Mouse (Mus musculus) frontal cortex, adult (tissue): ENCODE data around the gene Arhgap17.

Experiments used
- ATAC-seq: cut with Nextera tagmentation; 2 replicates; pipeline ENCODE4 v1.9.2; 2017; ENCODE audit warnings: mild to moderate bottlenecking, moderate library complexity, mixed read lengths; ENCODE audit not compliant: low TSS enrichment

The Arhgap17 gene

DNA sequence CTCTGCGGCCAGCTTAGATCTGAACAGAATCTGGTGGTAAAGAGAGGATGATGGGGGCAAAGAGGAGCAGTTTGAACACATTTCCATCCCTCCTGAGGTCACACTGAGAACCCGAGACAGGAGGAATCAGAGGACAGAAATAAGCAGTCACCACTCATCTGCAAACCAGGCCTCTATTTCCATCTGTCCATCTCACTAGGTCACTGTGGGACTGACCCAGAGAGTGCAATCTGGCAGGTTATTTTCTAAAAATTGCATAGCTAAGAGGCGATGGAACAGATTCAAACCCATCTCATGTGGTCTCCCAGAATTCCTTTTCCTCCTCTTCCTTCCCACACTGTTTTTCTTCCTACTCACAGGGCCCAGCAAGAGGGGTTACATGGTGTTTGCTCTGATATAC, 81.8 kb downstream of the Arhgap17 start:
- ATAC-seq, result no peak

DNA sequence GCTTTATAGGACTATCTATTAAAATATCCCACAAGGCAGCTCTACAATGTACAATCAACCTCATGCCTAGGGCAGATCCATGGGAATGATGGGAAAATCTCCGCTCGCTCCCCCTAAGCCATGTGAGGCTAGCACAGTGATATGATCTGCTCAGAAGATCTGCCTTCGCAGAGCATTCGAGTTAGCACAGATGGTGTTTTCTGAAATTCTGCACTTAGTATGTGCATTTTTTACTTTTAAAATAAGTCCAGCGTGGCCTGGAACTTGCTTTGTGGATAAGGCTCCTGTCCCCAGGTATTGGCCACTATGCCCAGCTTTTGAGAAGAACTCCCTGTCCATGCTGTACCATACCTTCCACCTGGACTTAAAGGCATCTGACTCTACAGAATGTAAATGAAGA, 83.8 kb downstream of the Arhgap17 start:
- peak; percentile 43; the same call in 1 of the 2 replicates for ATAC-seq

DNA sequence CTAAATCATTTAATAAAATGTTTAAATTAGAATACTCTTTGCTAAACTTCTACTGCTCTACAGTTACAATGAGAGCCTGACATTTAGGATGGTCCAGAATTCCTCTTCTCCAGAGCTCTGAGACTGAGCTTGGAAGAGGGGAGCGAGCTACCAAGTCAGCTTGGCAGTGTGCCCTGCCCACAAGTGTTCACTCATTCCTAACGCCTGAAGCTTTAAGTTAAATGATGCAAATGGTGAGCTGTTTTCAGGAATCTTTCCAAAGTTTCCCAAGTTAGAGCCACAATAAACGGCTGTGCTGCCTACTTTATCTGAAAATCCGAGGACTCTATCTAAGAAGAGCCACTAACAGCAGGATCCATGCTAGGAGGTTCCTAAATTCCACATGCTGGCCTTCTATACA, 85.9 kb downstream of the Arhgap17 start:
- peak; percentile 53 for ATAC-seq

DNA sequence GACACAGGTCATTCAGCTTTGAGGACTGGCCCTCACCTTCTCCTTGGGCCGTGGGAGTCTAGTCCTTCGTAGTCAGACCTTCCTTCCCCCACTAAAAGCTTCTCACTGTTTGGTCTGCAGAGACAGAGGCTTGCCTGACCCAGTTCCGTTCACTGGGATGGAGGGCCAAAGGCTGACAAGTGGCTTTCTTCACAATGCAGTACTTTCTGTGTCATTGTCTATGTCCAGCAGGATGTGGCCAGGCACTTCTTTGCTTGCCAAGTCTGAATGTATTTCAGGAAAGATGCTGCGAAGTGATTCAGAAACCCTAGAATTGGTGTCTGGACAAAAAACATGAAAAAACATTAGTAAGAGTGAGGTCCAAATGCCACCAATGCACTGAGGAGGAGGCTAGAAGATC, 89.9 kb downstream of the Arhgap17 start:
- no peak for ATAC-seq

DNA sequence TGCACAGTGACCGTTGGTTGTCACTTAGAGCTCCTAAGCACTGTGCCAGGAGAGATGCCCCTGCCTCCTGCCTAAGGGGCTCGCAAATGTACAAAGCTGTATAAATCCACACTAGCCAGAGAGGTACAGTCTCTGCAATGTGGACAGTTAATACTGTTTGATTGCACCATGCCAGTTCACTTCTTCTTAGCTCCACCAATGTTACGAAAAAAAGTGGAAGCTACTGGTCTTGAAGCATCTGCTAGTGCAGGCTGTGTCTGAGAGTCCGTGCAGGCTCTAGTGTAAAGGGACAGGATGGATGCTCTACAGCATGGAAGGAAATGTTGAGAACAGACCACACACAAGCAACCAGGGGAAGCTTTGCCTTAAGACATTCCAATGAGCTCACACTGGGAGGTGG, 93.1 kb downstream of the Arhgap17 start:
- no peak for ATAC-seq

DNA sequence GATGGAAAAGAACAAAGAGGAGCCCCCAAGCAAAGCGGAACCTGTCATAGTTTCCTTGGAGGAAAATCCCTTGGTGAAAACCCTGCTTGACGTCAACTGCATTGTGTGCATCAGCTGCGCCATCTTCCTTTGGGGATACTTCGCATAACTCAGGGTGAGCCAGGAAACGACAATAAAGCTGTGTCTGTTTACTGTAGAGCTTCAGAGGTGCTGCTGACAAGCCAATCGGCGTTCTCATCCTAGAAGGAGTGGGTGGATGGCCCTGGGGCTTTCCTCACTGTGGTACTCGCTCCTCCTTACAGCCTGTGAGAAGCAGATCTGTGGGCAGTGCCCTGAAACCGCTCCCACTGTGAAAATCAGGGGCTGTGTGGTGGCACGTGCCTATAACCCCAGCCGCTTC, 96.7 kb downstream of the Arhgap17 start:
- no peak for ATAC-seq

DNA sequence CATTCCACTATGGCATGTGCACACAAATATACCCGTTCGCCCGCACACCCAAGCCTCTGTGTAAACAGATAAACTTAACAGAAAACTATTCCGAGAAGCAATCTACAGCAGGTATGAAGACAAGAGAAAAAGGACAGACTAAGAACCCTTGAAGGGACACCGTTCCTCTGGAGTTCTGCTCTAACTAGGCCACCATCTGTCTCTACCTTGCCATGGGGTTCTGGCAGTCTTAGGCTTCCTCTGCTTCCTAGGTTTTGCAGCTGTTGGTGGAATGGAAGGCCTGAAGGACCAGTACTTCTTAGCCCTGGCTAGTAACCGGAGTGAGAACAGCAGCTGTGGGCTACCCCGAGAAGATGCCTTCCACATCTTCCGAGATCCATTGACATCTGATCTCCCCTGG, 111.6 kb downstream of the Arhgap17 start:
- ATAC-seq, result peak; percentile 72

DNA sequence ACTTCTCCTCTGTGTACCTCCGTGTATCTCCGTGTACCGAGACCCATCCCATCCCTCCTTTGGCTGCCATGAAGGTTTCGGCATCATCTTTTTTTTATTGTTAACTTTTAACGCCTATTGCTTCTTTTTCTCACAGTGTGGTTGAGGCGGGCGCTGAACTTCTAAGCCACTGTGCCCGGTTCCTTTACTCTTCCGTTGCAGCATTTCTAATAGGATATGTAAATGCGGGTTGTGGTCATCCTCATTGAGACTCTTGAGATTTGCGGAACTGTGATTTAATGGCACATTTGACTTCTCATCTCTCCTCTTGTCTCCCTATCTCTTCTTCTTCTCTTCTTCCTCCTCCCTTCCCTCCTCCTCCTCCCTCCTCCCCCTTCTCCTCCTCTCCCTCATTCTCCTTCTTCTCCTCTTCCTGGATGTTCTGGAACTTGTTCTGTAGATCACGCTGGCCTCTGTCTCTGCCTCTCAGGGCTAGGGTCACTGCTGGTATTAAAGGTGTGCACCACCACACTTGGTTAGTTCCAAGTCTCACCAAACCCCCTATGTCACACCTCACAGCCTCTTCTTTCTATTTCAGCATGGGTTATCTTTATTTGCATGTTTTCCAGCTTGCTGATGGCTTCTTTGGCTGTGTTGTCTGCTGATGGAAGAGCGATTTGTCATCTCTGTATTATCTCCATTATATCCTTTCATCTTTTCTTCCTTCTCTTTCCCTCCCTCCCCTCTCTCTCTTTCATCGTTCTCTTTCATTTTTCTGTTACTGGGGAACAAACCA, 115.3 kb downstream of the Arhgap17 start:
- ATAC-seq, result no peak

DNA sequence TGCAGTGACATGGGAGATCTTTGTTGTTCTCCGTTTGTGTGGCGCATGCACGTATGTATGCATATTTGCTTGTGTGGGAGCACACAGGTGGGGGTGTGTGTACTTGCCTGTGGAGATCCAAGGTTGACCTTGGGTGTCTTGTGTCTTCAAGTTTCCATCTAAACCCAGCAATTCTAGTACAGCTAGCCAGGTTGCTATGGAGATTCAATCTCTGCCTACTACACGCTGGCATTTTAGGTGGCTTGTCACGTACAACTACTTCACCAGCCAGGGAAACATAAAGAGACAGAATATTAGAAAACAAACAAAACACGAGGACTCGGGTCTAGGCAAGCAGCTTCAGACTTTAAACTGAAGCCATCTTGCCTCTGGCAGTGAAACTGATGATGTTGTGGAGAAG, 116.3 kb downstream of the Arhgap17 start:
- no peak for ATAC-seq

DNA sequence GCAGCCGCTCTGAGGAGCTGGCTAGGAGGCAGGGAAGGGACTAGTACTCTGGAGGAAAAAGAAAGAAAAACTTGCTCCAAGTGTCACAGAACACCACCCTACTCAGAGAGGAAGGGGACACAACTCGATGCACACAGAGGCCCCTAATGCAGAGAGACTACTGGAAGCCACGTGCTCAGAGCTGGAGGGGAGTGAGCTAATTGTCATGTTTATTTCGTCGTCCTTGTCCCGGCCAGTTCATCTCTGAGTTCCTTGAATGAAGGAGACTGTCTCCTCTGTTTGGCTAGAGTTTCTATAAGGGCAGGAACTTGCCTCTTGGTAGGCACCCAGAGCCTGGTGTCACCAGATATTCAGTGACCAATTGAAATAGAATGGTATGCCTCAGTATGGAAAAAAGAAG, 118.4 kb downstream of the Arhgap17 start:
- no peak for ATAC-seq

DNA sequence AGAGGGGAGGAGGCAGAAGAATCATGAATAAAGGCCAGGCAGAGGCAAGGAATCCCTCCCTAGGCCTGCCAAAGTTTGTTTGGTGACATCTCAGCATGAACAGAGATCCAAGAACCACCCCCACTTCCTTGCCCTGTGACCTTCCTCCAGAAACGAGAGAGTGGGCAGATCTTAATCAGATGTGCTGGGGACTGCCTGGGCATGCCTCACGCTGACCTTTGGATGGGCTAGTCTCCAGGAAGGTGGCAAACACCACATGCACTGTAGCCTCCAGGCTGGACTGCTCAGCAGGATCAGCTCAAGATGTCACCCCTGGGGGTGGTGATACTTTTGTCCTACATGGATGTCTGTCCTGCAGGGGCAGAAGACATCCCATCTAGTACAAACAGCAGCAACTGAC, 121.5 kb downstream of the Arhgap17 start:
- no peak for ATAC-seq

DNA sequence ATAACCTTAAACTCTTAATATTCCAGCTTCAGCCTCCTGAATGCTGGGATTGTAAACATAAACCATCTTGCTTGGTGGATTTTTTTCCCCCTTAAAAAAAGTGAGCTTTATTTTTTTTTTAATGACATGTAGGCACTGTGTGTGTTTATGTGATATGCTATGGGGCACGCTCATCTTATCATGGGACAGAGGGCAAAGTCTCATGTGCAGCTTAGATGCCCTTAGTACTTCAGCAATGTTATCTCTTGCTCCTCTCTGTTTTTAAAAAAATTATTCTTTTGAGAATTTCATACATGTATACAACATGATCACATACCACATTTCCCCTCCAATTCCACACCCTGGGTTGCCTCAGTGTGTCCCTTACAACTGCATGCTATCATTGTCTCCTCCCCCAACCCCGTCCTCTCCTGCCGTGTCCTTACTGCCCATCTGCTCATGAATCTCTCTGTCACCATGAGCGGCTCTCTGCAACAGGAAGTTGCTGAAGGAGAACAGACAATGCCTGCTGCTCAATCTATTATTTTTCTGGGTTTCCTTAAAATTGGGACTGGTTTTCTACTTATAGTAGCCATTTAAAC, 123.1 kb downstream of the Arhgap17 start:
- ATAC-seq, result no peak

DNA sequence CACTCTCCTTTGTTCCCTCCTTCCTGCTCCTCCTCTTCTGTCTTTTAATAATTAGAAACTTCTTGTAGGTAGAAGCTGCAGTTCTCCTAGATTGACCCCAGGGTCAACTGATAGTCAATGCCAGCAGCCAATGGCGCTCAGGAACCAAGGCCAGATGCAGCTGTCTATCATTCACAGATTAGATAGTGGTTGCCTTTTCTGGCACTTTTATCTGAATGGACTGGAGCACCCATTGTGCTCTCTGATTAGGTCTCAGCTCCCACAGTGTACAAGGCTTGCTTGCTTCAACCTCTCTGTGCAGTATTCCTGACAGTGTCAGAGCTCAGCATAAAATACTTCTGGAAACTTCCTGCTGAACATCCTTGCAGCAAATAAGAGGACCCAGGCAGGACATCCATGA, 124.9 kb downstream of the Arhgap17 start:
- no peak for ATAC-seq

DNA sequence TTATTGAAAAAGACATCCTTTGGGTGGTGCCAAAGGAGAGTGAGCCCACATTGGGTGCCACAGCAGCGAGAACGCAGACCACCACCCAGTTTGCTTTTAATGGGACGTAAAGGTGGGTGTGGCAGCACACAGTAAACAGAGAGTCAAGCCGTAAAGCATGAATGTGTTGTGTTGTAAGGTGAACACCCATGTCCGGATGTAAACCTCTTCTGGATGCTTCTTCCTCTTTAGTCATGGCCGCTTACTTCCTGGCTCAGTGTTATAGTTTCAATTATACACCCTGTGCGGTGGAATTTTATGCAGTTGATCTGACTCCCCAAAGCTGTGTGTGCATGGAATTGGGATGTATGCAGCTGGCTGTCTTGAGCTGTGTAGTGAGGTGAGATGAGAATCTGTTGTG, 127.5 kb downstream of the Arhgap17 start:
- no peak for ATAC-seq

DNA sequence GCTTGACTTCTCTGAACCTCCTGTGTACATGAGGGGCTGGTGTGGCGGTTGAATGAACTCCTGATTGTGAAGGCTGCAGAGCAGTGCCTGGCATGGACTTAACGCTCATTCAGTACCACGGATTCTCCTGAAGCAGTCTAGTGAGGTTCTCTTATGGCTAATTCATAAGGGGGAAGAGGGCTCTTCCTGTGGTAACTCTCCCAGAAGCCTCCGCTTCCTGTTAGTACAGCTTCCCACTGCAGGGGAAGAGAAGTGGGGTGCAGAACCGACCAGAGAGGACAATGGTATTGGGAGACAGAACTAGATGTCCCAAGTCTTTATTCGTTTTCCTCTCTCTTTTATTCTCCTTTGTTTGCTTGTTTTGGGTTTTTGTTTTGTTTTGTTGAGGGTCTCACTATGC, 129.7 kb downstream of the Arhgap17 start:
- no peak for ATAC-seq

DNA sequence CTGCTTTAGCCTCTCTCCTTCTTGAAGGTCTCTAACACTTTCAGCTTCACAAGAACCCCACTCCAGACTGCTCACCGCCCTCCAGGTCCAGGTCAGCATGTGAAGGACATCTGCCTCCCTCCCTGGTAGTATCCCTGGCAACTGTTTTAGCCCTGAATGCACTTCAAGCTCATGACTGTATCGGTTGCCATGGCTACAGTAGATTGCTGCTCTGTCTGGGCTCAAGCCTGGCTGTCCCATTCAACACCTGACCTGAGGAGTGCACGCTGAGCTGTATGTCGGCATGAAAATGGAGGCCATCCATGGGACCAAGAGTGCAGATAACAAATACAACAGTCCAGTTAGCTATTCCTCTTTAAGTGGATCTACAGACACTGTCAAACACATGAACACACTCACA, 131.1 kb downstream of the Arhgap17 start:
- ATAC-seq, result no peak

DNA sequence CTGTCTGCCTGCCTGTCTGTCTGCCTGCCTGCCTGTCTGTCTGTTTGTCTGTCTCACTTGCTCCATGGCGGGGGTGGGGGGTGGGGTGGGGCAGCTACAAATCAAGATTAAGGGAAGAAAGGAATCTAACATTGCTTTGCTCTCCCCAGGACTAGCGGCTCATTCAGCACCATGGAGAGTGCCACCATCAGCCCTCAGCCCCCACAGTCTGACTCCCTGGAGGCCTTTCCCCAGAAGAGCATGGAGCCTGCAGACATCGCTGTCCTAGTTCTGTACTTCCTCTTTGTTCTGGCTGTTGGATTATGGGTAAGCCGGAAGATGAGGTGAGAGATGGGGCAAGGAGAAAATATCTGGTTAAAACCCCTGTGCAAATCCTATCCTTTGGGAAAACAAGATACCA, 134.3 kb downstream of the Arhgap17 start:
- ATAC-seq, result no peak
